Mouse (Mus musculus) C2C12 (cell line): ENCODE measurements at regions not wholly inside any gene's neighbourhood (a gene's known extent, or its start where the extent isn't known, plus 50 kb on each side); places are given as distances from the start of the nearest gene placed in this dataset.

ENCODE experiments used
- CEBPB ChIP-seq: IDR thresholded peaks from one replicate; pipeline ENCODE4 v1.6.1; 2011; ENCODE audit warnings: low read depth, mild to moderate bottlenecking, control low read depth, moderate library complexity
- CTCF ChIP-seq: IDR thresholded peaks from one replicate; pipeline ENCODE4 v1.5.1; 2011; ENCODE audit not compliant: control insufficient read depth, insufficient read depth, insufficient read length
- MAX ChIP-seq: IDR thresholded peaks from one replicate; pipeline ENCODE4 v1.6.1; 2011; ENCODE audit warnings: mild to moderate bottlenecking, control low read depth
- MYOG ChIP-seq: IDR thresholded peaks from one replicate; pipeline ENCODE4 v1.6.1; 2011; ENCODE audit not compliant: control insufficient read depth, insufficient read length; ENCODE audit errors: extremely low read depth
- USF1 ChIP-seq: IDR thresholded peaks from one replicate; pipeline ENCODE4 v1.6.1; 2011; ENCODE audit warnings: low read depth, mild to moderate bottlenecking, control low read depth, moderate library complexity

GRCm38 (mm10) chr14:74428226-74428625 lies 212.4 kb upstream of the Htr2a start:
- TF ChIP-seq CTCF: no peak
- no peak for TF ChIP-seq CEBPB
- TF ChIP-seq MAX: no peak
- TF ChIP-seq USF1: no peak
- TF ChIP-seq MYOG: no peak
